Mouse (Mus musculus) midbrain, embryonic 11.5 days (tissue): ENCODE results near the gene Rspo1. TPM values are rescaled to one million over a fixed set of nuclear protein-coding genes. Genes with fewer than 3 reads are reported as not detected.

ENCODE experiments used
- ATAC-seq: fragments of 200-750 bp; cut with Nextera tagmentation; 2 replicates; pipeline ENCODE4 v1.8.0; 2017; ENCODE audit warnings: moderate TSS enrichment, moderate library complexity; ENCODE audit not compliant: low FRiP score
- DNase-seq: peaks from one replicate; pipeline ENCODE4 v3.0.0; 2015; ENCODE audit warnings: low spot score; ENCODE audit errors: missing footprints
- H3K27ac ChIP-seq: fragments of 300-500 bp; sonication (generic); 2 replicates; pipeline ENCODE4 v1.5.1; 2014; ENCODE audit warnings: low read depth, low read length
- H3K27me3 ChIP-seq: fragments of 300-500 bp; sonication (generic); 2 replicates; pipeline ENCODE4 v1.6.1; 2014; ENCODE audit warnings: mild to moderate bottlenecking, low read length, moderate library complexity, mixed read lengths; ENCODE audit not compliant: control insufficient read depth, insufficient read depth
- H3K36me3 ChIP-seq: fragments of 300-500 bp; sonication (generic); 2 replicates; pipeline ENCODE4 v1.6.1; 2014; ENCODE audit warnings: mild to moderate bottlenecking, low read length, moderate library complexity, mixed read lengths; ENCODE audit not compliant: control insufficient read depth, insufficient read depth
- H3K4me1 ChIP-seq: fragments of 300-500 bp; sonication (generic); 2 replicates; pipeline ENCODE4 v1.6.1; 2014; ENCODE audit warnings: low read length; ENCODE audit not compliant: control insufficient read depth, insufficient read depth
- H3K4me2 ChIP-seq: fragments of 300-500 bp; sonication (generic); 2 replicates; pipeline ENCODE4 v1.6.1; 2014; ENCODE audit warnings: mild to moderate bottlenecking, moderate library complexity
- H3K4me3 ChIP-seq: fragments of 300-500 bp; sonication (generic); 2 replicates; pipeline ENCODE4 v1.5.1; 2014; ENCODE audit warnings: low read depth, low read length
- H3K9ac ChIP-seq: fragments of 300-500 bp; sonication (generic); 2 replicates; pipeline ENCODE4 v1.6.1; 2014; ENCODE audit warnings: low read length
- H3K9me3 ChIP-seq: fragments of 300-500 bp; sonication (generic); 2 replicates; pipeline ENCODE4 v1.6.1; 2016; ENCODE audit warnings: low read length; ENCODE audit not compliant: control insufficient read depth
- WGBS: fragments of 180-500 bp; shearing (Covaris S2); extraction: QIAGEN DNeasy Blood & Tissue Kit; methylation state at CpG from one replicate; pipeline ENCODE4 v1.1.7; 2014; 5-methylcytosine and 5-hydroxymethylcytosine counted together
- polyA plus RNA-seq: library from polyadenylated mRNA; unstranded; fragments of >200 nt; fragmentation: Nextera tagmentation; extraction: Ambion mirVana; gene quantifications from 2 replicates; pipeline ENCODE4 v1.2.1, GENCODE M21; 2014

Rspo1 gene
- polyA plus RNA-seq, 1 experiment from 2014 or later, result 11.9 TPM

DNA sequence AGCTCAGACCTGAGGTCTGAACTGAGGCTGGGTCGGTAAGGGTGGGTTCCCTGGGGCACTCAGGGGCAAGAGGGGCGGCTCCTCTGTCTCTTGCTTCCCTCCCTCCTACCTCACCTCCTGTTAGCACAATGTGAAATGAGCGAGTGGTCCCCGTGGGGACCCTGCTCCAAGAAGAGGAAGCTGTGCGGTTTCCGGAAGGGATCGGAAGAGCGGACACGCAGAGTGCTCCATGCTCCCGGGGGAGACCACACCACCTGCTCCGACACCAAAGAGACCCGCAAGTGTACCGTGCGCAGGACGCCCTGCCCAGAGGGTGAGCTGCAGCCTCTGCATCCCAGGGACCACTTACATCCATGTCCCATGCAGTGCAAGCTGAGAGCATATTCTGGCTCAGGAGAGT is 21.2 kb downstream of the Rspo1 start:
- Histone ChIP-seq H3K9ac (no peak overlapping the region), H3K9me3 (no peaks in the 10 kb centered on the region), H3K36me3 (no peaks in the 10 kb centered on the region), H3K27ac (no peak overlapping the region), H3K4me3 (no peak overlapping the region), H3K27me3 (no peaks in the 10 kb centered on the region), H3K4me2 (no peak overlapping the region), H3K4me1 (no peaks in the 10 kb centered on the region)
- no peak for ATAC-seq
- 63% methylated on average over 15 of the region's 15 CpGs for WGBS
- DNase-seq, result no peak

DNA sequence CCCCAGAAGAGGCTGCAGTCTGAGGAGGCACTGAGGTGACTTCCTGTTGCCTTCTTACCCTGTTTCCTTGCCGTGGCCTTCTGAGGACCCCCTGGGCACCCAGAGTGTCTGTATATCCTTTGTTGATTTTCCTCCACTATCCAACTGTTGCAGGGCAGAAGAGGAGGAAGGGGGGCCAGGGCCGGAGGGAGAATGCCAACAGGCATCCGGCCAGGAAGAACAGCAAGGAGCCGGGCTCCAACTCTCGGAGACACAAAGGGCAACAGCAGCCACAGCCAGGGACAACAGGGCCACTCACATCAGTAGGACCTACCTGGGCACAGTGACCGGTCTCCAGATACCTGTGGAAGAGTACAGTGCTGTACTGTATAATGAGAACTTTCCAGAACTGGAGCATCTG is 22.0 kb downstream of the Rspo1 start:
- Histone ChIP-seq H3K27me3 (no peaks in the 10 kb centered on the region), H3K4me3 (no peak overlapping the region), H3K9ac (no peak overlapping the region), H3K27ac (no peak overlapping the region), H3K9me3 (no peaks in the 10 kb centered on the region), H3K36me3 (no peaks in the 10 kb centered on the region), H3K4me1 (no peaks in the 10 kb centered on the region), H3K4me2 (no peak overlapping the region)
- WGBS, result 86% methylated on average over 6 of the region's 6 CpGs
- no peak for DNase-seq
- no peak for ATAC-seq

DNA sequence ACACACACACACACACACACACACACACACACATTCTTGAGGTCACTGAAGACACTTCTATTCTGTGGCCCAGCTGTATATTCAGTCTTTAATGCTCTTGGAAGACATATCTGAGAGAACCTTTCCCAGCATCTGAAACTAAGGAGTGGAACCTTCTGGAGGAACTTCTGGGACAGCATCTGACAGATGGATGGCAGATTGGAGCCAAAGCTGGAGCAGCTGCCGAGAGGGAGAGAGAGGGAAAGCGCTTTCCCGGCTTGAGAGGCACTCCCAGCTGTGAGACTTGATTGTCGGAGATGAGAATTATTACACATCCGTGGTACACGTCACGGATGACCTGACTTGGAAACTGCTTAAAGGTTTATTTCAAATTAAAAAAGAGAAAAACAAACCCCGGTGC is 22.5 kb downstream of the Rspo1 start:
- WGBS, result 80% methylated on average over 8 of the region's 8 CpGs

DNA sequence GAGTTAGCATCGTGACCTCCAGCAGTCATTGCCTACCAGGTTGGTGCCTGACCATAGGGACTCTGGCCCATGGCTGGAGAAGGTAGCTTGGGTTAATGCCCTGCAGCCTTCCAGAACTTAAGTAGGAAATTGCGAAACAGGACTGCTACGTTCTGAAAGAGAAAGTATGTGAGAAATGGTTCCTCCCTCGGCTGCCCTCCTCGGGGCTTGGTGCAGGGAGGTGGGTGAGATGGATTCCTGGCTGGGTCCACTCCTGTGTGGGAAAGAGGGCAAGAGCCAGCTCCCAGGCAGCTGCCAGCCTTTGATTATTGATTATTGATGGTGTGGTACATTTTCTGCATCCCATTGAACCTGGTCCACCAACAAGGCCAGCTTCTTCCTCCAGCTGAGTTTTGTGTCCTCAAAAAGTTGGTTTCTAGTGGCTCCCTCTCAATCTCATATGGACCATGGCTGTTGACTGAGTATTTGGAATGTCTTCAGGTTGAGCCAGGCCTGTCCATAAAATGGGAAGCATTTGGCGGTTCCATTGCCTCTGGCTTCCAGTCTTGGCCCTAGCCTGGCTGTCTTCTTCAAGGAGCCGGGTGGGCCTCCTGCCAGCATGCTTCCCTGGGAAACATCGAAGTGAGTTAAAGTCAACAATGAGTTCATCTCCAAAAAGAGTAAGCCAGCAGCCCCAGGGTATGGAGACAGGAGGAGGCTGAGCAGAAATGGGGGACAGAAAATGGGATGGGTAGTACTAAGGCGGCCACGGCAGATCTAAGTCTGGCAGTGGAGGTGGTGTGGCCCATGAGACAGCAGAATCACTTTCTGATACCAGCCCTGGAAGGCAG is 29.8 kb downstream of the Rspo1 start, which contains the start of gene Gnl2:
Gnl2 (plus strand) TSS at position 780 of the 830 bp plus-strand sequence.
- Histone ChIP-seq H3K4me3 (no peak within 1 kb of the TSS), H3K4me2 (no peak within 1 kb of the TSS), H3K27ac (no peak within 1 kb of the TSS), H3K9ac (no peak within 1 kb of the TSS), H3K36me3 (no peaks in the 10 kb centered on the region), H3K4me1 (no peaks in the 10 kb centered on the region), H3K27me3 (no peaks in the 10 kb centered on the region), H3K9me3 (no peaks in the 10 kb centered on the region)
- DNase-seq (no peak), ATAC-seq (no peak)
- 90% methylated on average over 10 of the region's 10 CpGs for WGBS

More for the DNA sequence above, 22.5 kb downstream of the Rspo1 start:
- Histone ChIP-seq H3K4me3 (no peak overlapping the region), H3K36me3 (no peaks in the 10 kb centered on the region), H3K9me3 (no peaks in the 10 kb centered on the region), H3K4me1 (no peaks in the 10 kb centered on the region), H3K27ac (no peak overlapping the region), H3K4me2 (no peak overlapping the region), H3K9ac (no peak overlapping the region), H3K27me3 (no peaks in the 10 kb centered on the region)
- DNase-seq (no peak), ATAC-seq (no peak)

DNA sequence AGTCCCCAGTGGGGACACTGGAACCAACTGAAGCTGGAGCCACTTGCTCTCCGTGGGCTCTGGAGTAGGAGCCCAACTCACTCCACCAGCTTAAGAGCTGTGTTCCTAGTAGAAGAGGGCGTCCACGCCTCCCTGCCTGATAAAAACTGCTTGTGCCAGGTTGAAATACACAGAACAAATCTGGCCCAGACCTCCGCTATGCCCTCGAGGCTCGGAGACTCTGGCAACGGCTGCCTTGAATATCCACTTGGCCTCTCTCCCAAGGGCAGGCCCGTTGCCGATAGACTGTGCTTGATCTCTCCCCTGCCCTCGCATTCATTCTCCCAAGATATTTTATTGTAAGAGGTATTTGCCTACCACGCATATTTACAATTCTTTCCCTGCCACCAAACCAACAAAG is 31.2 kb downstream of the Rspo1 start:
- no peaks in the 10 kb centered on the region for H3K9me3 ChIP-seq
- H3K4me2 ChIP-seq, result no peak overlapping the region
- H3K9ac ChIP-seq, result no peak overlapping the region
- 87% methylated on average over 11 of the region's 11 CpGs for WGBS
- no peaks in the 10 kb centered on the region for H3K4me1 ChIP-seq
- no peaks in the 10 kb centered on the region for H3K27me3 ChIP-seq
- ATAC-seq (no peak), DNase-seq (no peak)
- H3K4me3 ChIP-seq, result no peak overlapping the region
- no peaks in the 10 kb centered on the region for H3K36me3 ChIP-seq
- no peak overlapping the region for H3K27ac ChIP-seq

DNA sequence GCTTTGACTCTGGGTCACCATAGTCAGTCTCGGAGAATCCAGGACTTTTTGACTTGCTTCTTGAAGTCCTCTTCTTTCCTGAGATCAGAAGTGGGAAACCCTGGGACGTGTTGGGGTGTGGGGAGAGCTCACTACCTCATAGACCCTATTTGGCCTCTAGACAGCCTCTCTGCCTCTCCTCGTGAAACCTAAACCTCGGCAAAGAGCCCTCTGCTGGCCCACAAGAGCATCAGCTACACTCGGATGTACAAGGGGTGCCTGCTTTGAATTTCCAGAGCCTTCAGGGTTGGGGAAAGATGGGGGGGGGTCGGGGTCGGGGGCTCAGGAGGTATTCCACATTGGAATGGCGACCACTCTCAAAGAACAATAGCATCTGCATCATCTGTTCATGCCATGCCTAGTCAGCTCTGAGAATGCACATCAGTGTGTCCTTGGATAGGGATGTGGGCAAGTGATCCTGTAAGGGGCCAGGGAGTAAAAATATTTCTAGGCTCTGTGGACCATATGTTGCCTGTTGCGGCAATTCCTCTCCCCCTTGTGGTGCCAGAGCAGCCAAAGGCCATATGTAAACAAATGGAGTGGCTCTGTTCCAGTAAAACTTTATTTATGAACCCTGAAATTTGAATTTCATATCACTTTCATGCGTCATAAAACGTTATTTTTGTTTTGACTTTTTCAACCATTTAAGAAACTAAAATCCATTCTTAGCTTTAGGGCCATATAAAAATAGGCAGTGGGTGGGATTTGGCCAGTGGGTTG is 34.7 kb downstream of the Rspo1 start:
- WGBS, result 32% methylated on average over 11 of the region's 11 CpGs
- H3K27me3 ChIP-seq, result no peaks in the 10 kb centered on the region
- no peaks in the 10 kb centered on the region for H3K9me3 ChIP-seq
- no peak for ATAC-seq
- no peaks in the 10 kb centered on the region for H3K36me3 ChIP-seq
- DNase-seq, result no peak
- H3K9ac ChIP-seq, result no peak overlapping the region
- H3K4me2 ChIP-seq, result no peak overlapping the region
- no peak overlapping the region for H3K27ac ChIP-seq
- H3K4me3 ChIP-seq, result no peak overlapping the region
- no peaks in the 10 kb centered on the region for H3K4me1 ChIP-seq

DNA sequence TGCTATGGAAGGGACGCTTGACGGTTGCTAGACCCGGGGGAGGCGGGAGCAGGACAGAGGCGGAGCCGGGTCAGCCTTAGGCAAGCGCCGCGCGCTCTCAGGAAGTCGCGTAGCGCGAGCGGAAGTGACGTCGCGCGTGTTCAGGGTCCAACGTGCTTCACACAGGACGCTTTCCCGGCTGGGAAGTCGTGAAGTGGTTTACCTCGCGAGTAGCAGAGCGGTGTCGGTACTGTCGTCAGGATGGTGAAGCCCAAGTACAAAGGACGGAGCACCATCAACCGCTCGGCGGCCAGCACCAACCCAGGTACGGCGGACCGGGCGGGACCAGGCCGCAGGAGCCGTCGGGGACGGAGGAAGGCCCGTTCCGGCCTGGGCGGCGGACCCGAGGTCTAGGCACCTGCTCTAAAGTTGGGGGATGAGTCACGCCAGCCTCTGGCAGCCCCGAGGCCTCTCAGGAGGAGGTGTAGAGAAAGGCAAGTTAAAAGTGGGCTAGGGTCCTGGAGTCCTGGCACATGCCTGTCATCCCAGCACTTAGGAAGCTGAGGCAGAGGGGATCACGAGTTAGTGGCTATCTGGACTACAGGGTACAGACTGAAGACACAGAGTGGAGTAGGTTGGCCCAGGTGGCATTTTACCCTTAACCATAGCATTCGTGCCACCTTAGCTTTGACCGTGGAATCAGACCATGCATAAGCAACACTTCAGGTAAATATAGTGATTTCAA is 43.8 kb downstream of the Rspo1 start:
- Histone ChIP-seq H3K27ac (no peak overlapping the region), H3K4me2 (peak overlapping the region; percentile 98)
- WGBS, result under 1% methylated on average over 50 of the region's 50 CpGs

DNA sequence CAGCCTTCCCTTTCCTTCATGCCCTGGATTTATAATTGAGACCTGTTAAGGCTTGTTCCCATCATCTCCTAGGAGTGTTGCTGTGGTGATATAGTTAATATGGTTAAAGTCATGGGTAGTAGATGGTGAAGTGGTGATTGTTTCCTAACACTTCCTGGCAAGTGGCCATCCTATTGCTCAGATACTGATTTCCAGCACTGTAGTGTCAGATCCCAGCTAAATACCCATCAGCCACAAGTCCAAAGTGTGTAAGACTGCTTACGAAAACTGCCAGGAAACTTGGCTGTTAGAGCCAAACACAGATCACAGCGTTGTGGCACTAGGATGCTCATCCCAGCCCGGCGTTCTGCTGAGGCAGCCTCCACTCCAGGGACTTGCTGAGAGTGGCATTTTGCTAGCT is 48.1 kb downstream of the Rspo1 start:
- peaks cover 7% of the 10 kb centered on the region for H3K36me3 ChIP-seq
- no peak overlapping the region for H3K27ac ChIP-seq
- H3K27me3 ChIP-seq, result no peaks in the 10 kb centered on the region
- H3K4me3 ChIP-seq, result no peak overlapping the region
- no peaks in the 10 kb centered on the region for H3K9me3 ChIP-seq
- H3K9ac ChIP-seq, result no peak overlapping the region
- no peak overlapping the region for H3K4me2 ChIP-seq
- 95% methylated on average over 4 of the region's 4 CpGs for WGBS
- ATAC-seq (no peak), DNase-seq (no peak)
- H3K4me1 ChIP-seq, result peaks cover 10% of the 10 kb centered on the region

More for the DNA sequence above, 43.8 kb downstream of the Rspo1 start:
- peak overlapping the region; percentile 96 for H3K4me3 ChIP-seq
- H3K4me1 ChIP-seq, result peaks cover 10% of the 10 kb centered on the region
- ATAC-seq, result peak; percentile 99
- no peaks in the 10 kb centered on the region for H3K9me3 ChIP-seq
- peak; percentile 100 for DNase-seq
- H3K36me3 ChIP-seq, result peaks cover 2% of the 10 kb centered on the region; the same call in 1 of the 2 replicates
- peak overlapping the region; percentile 83 for H3K9ac ChIP-seq
- no peaks in the 10 kb centered on the region for H3K27me3 ChIP-seq
